Mouse (Mus musculus) liver, adult 2 months (tissue): Measurements from ENCODE around the gene Xlr5c. TPM values are rescaled to one million over a fixed set of nuclear protein-coding genes. Genes with fewer than 3 reads are reported as not detected.
A peak's percentile ranks its signal among the peaks of the same experiment; 100 is the strongest.
"Not testable (repeated sequence)": the region's sequence is repeated elsewhere in the genome, so short reads cannot be mapped to it uniquely, and the experiment has no call there.

Experiments used
- DNase-seq: peaks from one replicate; pipeline ENCODE4 v3.0.0-alpha.2; 2011; ENCODE audit warnings: low read depth, low spot score; ENCODE audit errors: extremely low read depth
- H3K27ac ChIP-seq: fragments of 200-500 bp; replicated peaks from 2 replicates; pipeline ENCODE4 v1.5.1; 2012; ENCODE audit warnings: low read depth, mild to moderate bottlenecking, control low read depth, inconsistent platforms, low read length; ENCODE audit not compliant: insufficient read depth
- H3K27me3 ChIP-seq: fragments of 200-500 bp; 2 replicates; pipeline ENCODE4 v1.6.1; 2012; ENCODE audit warnings: mild to moderate bottlenecking, moderate library complexity, low read length, inconsistent platforms; ENCODE audit not compliant: control insufficient read depth, insufficient read depth
- H3K36me3 ChIP-seq: fragments of 200-500 bp; 2 replicates; pipeline ENCODE4 v1.6.1; 2012; ENCODE audit warnings: low read length, inconsistent platforms; ENCODE audit not compliant: control insufficient read depth, insufficient read depth
- H3K4me1 ChIP-seq: fragments of 200-500 bp; 2 replicates; pipeline ENCODE4 v1.6.1; 2011; ENCODE audit warnings: low read length; ENCODE audit not compliant: control insufficient read depth, insufficient read depth
- H3K4me3 ChIP-seq: fragments of 200-500 bp; 2 replicates; pipeline ENCODE4 v1.5.1; 2011; ENCODE audit warnings: low read depth, mild to moderate bottlenecking, control low read depth, low read length, moderate library complexity; ENCODE audit not compliant: insufficient read depth
- H3K79me2 ChIP-seq: fragments of 200-500 bp; 2 replicates; pipeline ENCODE4 v1.6.1; 2012; ENCODE audit warnings: inconsistent platforms, mild to moderate bottlenecking, low read length, moderate library complexity; ENCODE audit not compliant: control insufficient read depth, insufficient read depth
- H3K9ac ChIP-seq: fragments of 200-500 bp; 2 replicates; pipeline ENCODE4 v1.6.1; 2012; ENCODE audit warnings: low read depth, mild to moderate bottlenecking, control low read depth, inconsistent platforms, low read length
- CTCF ChIP-seq: fragments of 200-500 bp; IDR thresholded peaks from 2 replicates; pipeline ENCODE4 v1.5.1; 2011; ENCODE audit warnings: low read depth, low read length, control low read depth
- POLR2A ChIP-seq: fragments of 200-500 bp; IDR thresholded peaks from 2 replicates; pipeline ENCODE4 v1.6.1; 2011; ENCODE audit warnings: low read length, control low read depth; ENCODE audit not compliant: insufficient read depth; ENCODE audit errors: extremely low read depth
- WGBS: fragments of 180-500 bp; shearing (Covaris S2); methylation state at CpG from one replicate; pipeline ENCODE4 v1.1.7; 2018; 5-methylcytosine and 5-hydroxymethylcytosine counted together
- polyA plus RNA-seq: library from polyadenylated mRNA; depleted of rRNA; stranded (reverse); fragments of >200 nt; gene quantifications from 2 replicates; pipeline ENCODE4 v1.2.3, GENCODE M21; 2012; rRNA removed
- total RNA-seq: library from RNA; depleted of rRNA; stranded (reverse); fragments of >200 nt; gene quantifications from 2 replicates; pipeline ENCODE4 v1.2.3, GENCODE M21; 2014; rRNA removed

Gene Xlr5c
- total and polyA plus RNA-seq, 2 experiments: not detected

DNA sequence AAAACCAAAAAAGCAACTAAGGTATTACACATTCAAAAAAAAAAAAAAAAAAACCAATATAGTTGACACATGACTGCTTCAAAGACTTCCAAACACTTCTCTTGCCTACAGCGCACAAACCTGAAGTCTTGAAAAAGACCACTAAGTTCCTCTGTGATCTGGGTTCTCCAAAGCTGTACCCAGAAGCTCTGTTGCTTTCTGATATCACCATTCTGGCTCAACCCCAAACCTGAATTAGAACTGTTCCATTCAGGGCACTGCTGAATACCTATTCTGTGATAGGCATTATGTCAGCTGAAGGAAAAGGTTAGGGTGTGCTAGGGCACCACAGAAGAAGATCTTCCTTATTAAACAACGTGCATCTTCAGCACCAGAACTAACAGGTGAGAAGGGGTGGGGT lies 34.4 kb upstream of the Xlr5c start:
- H3K36me3 ChIP-seq: no peaks in the 10 kb centered on the region
- H3K27me3 ChIP-seq: no peaks in the 10 kb centered on the region
- no peak for DNase-seq
- 78% methylated on average over 2 of the region's 2 CpGs for WGBS
- TF ChIP-seq POLR2A: no peak
- no peak for TF ChIP-seq CTCF
- no peaks in the 10 kb centered on the region for H3K79me2 ChIP-seq
- no peak overlapping the region for H3K4me3 ChIP-seq
- no peak overlapping the region for H3K27ac ChIP-seq
- H3K4me1 ChIP-seq: no peaks in the 10 kb centered on the region
- no peak overlapping the region for H3K9ac ChIP-seq

DNA sequence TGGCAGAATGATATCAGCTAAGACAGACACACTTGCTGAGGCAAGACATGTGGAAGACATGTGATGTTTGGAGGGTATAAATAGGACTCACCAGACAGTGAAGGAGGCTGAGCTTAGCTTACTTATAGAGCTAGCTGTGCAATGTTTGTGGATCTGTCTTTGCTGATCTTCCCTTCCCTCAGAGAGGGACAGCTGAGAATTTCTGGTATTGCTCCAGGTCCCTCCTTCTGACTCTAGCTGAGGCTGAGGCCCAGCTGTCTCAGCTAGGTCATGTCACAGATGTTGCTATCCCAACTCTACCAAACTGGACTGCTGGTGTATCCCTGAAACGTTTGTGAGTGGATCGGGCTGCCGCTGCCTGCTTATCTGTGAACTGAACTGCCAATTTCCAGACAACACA lies 28.3 kb upstream of the Xlr5c start:
- no peak for DNase-seq
- Histone ChIP-seq H3K27ac (no peak overlapping the region), H3K4me3 (no peak overlapping the region), H3K4me1 (no peaks in the 10 kb centered on the region), H3K79me2 (no peaks in the 10 kb centered on the region), H3K27me3 (no peaks in the 10 kb centered on the region), H3K36me3 (no peaks in the 10 kb centered on the region), H3K9ac (no peak overlapping the region)
- WGBS: 57% methylated on average over 3 of the region's 3 CpGs
- no peak for TF ChIP-seq CTCF
- TF ChIP-seq POLR2A: no peak

DNA sequence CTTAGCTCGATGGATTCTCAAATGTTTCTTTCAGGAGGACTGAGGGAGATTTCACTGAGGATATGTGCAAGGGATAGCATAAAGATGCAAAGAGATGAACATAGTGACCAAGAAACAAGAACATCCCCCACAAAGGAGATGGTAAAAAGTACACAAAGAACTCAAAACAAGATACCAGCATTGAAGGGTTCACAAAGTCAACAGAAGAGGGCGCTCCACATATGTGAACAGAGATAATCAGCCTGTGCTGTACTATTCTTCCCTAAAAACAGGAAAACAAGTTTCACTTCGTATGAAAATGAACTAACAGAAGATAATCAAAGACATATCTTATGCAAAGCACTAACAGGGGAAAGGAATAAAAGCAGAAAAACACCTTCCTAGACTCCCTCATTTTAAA lies 19.7 kb upstream of the Xlr5c start:
- DNase-seq: peak; percentile 29
- Histone ChIP-seq H3K27me3 (no peaks in the 10 kb centered on the region), H3K79me2 (no peaks in the 10 kb centered on the region), H3K4me3 (no peak overlapping the region), H3K27ac (no peak overlapping the region), H3K36me3 (no peaks in the 10 kb centered on the region), H3K4me1 (no peaks in the 10 kb centered on the region), H3K9ac (no peak overlapping the region)
- 22% methylated on average over 3 of the region's 3 CpGs for WGBS
- TF ChIP-seq POLR2A (no peak), CTCF (no peak)

DNA sequence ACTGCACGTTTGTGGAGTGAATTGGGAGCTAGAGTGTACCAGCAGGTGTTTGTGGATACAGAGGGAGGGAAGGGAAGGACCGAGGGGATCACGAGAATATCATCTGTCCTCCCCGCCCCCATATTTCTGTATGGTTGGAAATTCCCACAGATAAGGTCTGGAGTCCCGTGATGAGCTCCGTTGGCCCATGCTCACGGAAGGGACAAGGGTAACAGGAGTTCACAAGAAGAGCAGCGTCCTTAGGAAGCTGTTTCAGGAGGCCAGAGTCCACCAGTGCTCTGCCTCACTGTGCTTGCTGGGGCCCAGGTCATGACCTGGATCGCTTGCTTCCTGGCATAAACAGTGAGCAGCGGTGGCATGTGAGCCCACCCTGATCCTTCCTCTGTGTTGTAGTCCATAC lies 3.0 kb upstream of the Xlr5c start:
- H3K4me3 ChIP-seq, DNase-seq, H3K27ac ChIP-seq, H3K4me1 ChIP-seq, H3K27me3 ChIP-seq, H3K36me3 ChIP-seq, H3K9ac ChIP-seq, H3K79me2 ChIP-seq: not testable (repeated sequence)
- 30% methylated on average over 9 of the region's 10 CpGs for WGBS

DNA sequence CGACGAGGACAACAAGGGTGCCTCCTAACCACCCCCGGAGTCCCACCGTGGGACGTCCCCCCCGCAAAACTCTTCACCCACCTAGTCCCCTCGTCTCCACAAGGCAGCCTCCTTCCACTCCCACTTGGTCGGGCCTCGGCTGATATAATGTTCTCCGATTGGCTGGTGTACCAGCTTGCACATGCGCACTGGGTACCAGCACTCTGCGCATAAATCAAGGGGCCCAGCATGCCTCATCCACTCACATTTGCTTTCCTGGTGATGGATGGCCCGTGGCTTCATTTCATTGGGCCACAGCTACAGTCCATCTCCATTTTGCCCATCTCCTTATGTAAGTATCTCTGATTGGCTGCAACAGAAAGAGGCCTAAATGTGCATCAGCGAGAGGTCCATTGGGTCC lies 27.5 kb downstream of the Xlr5c start, which contains the start of gene Xlr3c:
Xlr3c (minus strand) TSS at position 121 of the 400 bp plus-strand sequence.
- not testable (repeated sequence) for H3K4me1 ChIP-seq, DNase-seq, H3K4me3 ChIP-seq, H3K79me2 ChIP-seq, H3K27me3 ChIP-seq, H3K27ac ChIP-seq, H3K36me3 ChIP-seq, H3K9ac ChIP-seq
- 89% methylated on average over 14 of the region's 14 CpGs for WGBS

DNA sequence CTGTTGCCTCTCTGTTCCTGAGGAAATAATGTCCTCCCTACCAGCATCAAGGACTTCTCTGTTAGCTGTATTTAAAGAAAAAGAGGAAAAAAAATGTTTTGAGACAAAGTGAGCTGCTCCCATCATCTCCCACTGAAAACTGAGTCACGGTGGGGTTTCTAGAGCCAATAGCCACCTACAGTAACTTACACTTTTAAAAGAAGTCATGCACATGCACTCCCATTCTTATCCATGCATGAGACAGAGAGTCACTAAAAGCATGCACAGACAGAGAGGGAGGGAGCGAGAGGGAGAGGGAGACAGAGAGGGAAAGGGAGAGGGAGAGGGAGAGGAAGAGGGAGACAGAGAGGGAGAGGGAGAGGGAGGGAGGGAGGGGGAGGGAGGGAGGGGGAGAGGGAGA lies 30.3 kb downstream of the Xlr5c start:
- H3K79me2 ChIP-seq, H3K27me3 ChIP-seq, H3K27ac ChIP-seq, H3K4me3 ChIP-seq, H3K9ac ChIP-seq, DNase-seq, H3K36me3 ChIP-seq, H3K4me1 ChIP-seq: not testable (repeated sequence)
- WGBS: 88% methylated on average over 1 of the region's 2 CpGs

DNA sequence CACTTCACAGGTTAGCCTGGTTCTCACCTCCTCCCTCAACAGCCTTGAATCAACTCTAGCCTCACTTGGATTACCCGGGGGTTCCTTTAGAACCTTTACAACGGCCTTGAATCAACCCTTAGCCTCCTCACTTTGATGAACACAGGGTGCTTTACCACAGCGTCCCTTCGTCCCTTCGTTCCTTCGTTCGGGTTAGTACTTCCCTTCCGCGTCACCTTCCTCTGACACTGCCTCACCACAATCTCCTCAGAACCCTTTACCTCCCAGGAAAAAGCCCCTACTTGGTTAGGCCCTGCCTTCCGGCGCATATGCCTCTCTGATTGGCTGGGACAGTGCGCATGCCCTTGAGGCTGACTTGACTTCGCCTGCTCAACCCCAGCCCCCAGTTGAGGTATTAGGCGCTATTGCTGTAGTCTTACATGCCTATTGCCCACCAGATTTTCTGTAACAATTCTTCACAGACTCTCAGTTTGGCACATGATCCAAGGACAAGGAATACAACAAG lies 49.9 kb downstream of the Xlr5c start, which contains the start of gene Xlr4c:
Xlr4c (minus strand) TSS at position 310 of the 505 bp plus-strand sequence.
- H3K27me3 ChIP-seq, H3K4me3 ChIP-seq, H3K4me1 ChIP-seq, H3K36me3 ChIP-seq, H3K9ac ChIP-seq, DNase-seq, H3K27ac ChIP-seq, H3K79me2 ChIP-seq: not testable (repeated sequence)
- WGBS: 81% methylated on average over 14 of the region's 14 CpGs

Other genes starting within 250 kb of the Xlr5c start
- not detected in 2 replicates for gene Pnma3, start 228.2 kb downstream of the Xlr5c start, total RNA-seq
- gene Pnma3, start 228.2 kb downstream of the Xlr5c start, polyA plus RNA-seq: not detected in 2 replicates
- 0.37 and 1.1 TPM in 2 replicates for gene Xlr4a, start 210.5 kb downstream of the Xlr5c start, total RNA-seq
- not detected in 2 replicates for gene Xlr4a, start 210.5 kb downstream of the Xlr5c start, polyA plus RNA-seq
- 5.8 and 8.3 TPM in 2 replicates for gene Xlr3a, start 195.9 kb downstream of the Xlr5c start, total RNA-seq
- gene Xlr3a, start 195.9 kb downstream of the Xlr5c start, polyA plus RNA-seq: 1.4 TPM in 1 of 2 replicates, not detected in the other
- 0.13 TPM in 1 of 2 replicates, not detected in the other for gene Gm14685, start 175.9 kb downstream of the Xlr5c start, total RNA-seq
- not detected in 2 replicates for gene Gm14685, start 175.9 kb downstream of the Xlr5c start, polyA plus RNA-seq
- not detected in 2 replicates for gene Xlr5b, start 144.2 kb downstream of the Xlr5c start, total RNA-seq
- not detected in 2 replicates for gene Xlr5b, start 144.2 kb downstream of the Xlr5c start, polyA plus RNA-seq
- gene DXBay18, start 143.5 kb downstream of the Xlr5c start, total RNA-seq: not detected in 2 replicates
- not detected in 2 replicates for gene DXBay18, start 143.5 kb downstream of the Xlr5c start, polyA plus RNA-seq
- not detected in 2 replicates for gene Spin2d, start 116.0 kb downstream of the Xlr5c start, total RNA-seq
- gene Spin2d, start 116.0 kb downstream of the Xlr5c start, polyA plus RNA-seq: not detected in 2 replicates
- gene Xlr3b, start 100.8 kb downstream of the Xlr5c start, total RNA-seq: 0.54 TPM in 1 of 2 replicates, not detected in the other
- gene Xlr3b, start 100.8 kb downstream of the Xlr5c start, polyA plus RNA-seq: not detected in 2 replicates
- gene Xlr4b, start 78.6 kb downstream of the Xlr5c start, total RNA-seq: 0.27 TPM in 1 of 2 replicates, not detected in the other
- 0.07 TPM in 1 of 2 replicates, not detected in the other for gene Xlr4b, start 78.6 kb downstream of the Xlr5c start, polyA plus RNA-seq
- 3.2 and 3.6 TPM in 2 replicates for gene F8a, start 64.7 kb downstream of the Xlr5c start, total RNA-seq
- 7.1 and 8.0 TPM in 2 replicates for gene F8a, start 64.7 kb downstream of the Xlr5c start, polyA plus RNA-seq
- 0.28 and 0.40 TPM in 2 replicates for gene Xlr4c, start 49.8 kb downstream of the Xlr5c start, total RNA-seq
- gene Xlr4c, start 49.8 kb downstream of the Xlr5c start, polyA plus RNA-seq: not detected in 2 replicates
- gene Xlr3c, start 27.6 kb downstream of the Xlr5c start, total RNA-seq: not detected in 2 replicates
- not detected in 2 replicates for gene Xlr3c, start 27.6 kb downstream of the Xlr5c start, polyA plus RNA-seq
- not detected in 2 replicates for gene Xlr5a, start within 50 bp of the Xlr5c start, total RNA-seq
- gene Xlr5a, start within 50 bp of the Xlr5c start, polyA plus RNA-seq: not detected in 2 replicates
- gene Gm45015, start 43.9 kb upstream of the Xlr5c start, total RNA-seq: not detected in 2 replicates
- not detected in 2 replicates for gene Gm45015, start 43.9 kb upstream of the Xlr5c start, polyA plus RNA-seq
- gene Zfp275, start 49.6 kb upstream of the Xlr5c start, total RNA-seq: 7.3 and 12.6 TPM in 2 replicates
- 3.7 and 5.7 TPM in 2 replicates for gene Zfp275, start 49.6 kb upstream of the Xlr5c start, polyA plus RNA-seq
- gene Gm18336, start 105.8 kb upstream of the Xlr5c start, total RNA-seq: not detected in 2 replicates
- gene Gm18336, start 105.8 kb upstream of the Xlr5c start, polyA plus RNA-seq: not detected in 2 replicates
- gene Zfp92, start 118.1 kb upstream of the Xlr5c start, total RNA-seq: not detected in 2 replicates
- not detected in 2 replicates for gene Zfp92, start 118.1 kb upstream of the Xlr5c start, polyA plus RNA-seq
- not detected in 2 replicates for gene Trex2, start 142.4 kb upstream of the Xlr5c start, total RNA-seq
- gene Trex2, start 142.4 kb upstream of the Xlr5c start, polyA plus RNA-seq: not detected in 2 replicates
- 12.9 and 15.5 TPM in 2 replicates for gene Haus7, start 166.1 kb upstream of the Xlr5c start, total RNA-seq
- gene Haus7, start 166.1 kb upstream of the Xlr5c start, polyA plus RNA-seq: 11.2 and 12.8 TPM in 2 replicates
- gene Bgn, start 190.6 kb upstream of the Xlr5c start, total RNA-seq: 27.1 and 47.0 TPM in 2 replicates
- 71.9 and 78.9 TPM in 2 replicates for gene Bgn, start 190.6 kb upstream of the Xlr5c start, polyA plus RNA-seq
- 0.07 TPM in 1 of 2 replicates, not detected in the other for gene Atp2b3, start 210.1 kb upstream of the Xlr5c start, total RNA-seq
- gene Atp2b3, start 210.1 kb upstream of the Xlr5c start, polyA plus RNA-seq: not detected in 2 replicates